Comparison of ENCODE assay signal across 21 mouse cellular contexts in the genomic region with DNA sequence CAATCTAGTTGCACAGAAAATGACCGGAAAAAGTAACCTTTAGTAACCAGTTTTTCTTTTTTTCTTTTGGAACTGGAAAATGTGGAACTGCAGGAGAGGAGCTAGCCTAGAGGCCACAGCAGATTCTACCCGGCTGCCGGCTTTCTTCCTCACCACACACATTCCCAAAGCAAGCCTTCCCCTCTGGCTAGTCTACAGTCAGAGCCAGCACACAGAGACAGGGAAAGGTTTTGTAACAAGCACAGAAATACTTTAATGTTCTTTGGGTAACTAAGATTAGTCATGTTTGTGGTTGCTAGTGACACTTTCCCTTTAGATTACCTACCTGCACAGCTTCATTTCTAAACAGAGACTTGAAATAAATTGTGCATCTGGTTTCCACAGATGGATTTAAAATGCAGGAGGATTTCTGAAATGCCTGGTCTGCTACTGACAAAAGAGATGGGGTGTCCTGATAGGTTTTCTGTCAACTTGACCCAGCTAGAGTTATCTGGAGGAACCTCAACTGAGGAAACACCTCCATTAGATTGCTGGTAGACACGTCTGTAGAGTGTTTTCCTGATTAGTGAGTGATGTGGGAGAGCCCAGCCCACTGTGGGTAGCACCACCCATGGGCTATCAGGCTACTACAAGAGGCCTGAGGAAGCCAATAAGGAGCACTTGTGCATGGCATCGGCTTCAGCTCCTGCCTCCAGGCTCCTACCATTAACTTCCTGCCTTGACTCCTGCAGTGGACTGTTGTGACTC. TPM values are rescaled to one million over a fixed set of nuclear protein-coding genes. Genes with fewer than 3 reads are reported as not detected.
DNase-seq lines count a peak whose midpoint lies in the region; ATAC-seq and TF ChIP-seq lines count a peak whose summit lies in the region.
"Had no signal": no experiment of that assay in that cellular context is flagged by ENCODE, and none has a peak within 500 bp of the region (broad histone marks: within the 10 kb centered on the region; RNA-seq: fewer than 3 reads in every experiment).

No protein-coding gene starts in this region.

- no peaks in the 10 kb centered on the region for H3K36me3 ChIP-seq in lung, postnatal 0 days (ENCODE audit: insufficient read depth, low read length)
- H3K36me3 ChIP-seq in liver, embryonic 16.5 days (ENCODE audit: control insufficient read depth, insufficient read depth) = no peaks in the 10 kb centered on the region
- no peaks in the 10 kb centered on the region for H3K36me3 ChIP-seq in stomach, postnatal 0 days (ENCODE audit: control insufficient read depth, insufficient read depth, low read length)
- H3K36me3 ChIP-seq in hindbrain, embryonic 11.5 days (ENCODE audit: control insufficient read depth, insufficient read depth, low read length) = no peaks in the 10 kb centered on the region; the same call in 1 of the 2 replicates
- H3K36me3 ChIP-seq: embryonic facial prominence, embryonic 15.5 days had no signal

- no peaks in the 10 kb centered on the region for H3K4me1 ChIP-seq in lung, postnatal 0 days (ENCODE audit: insufficient read depth, low read depth, low read length)
- H3K4me1 ChIP-seq in liver, embryonic 16.5 days (ENCODE audit: control insufficient read depth, low read depth, low read length) = peaks cover 25% of the 10 kb centered on the region
- no peaks in the 10 kb centered on the region for H3K4me1 ChIP-seq in stomach, postnatal 0 days (replicated peaks; ENCODE audit: control insufficient read depth, insufficient read depth)
- H3K4me1 ChIP-seq in hindbrain, embryonic 11.5 days (replicated peaks; ENCODE audit: control insufficient read depth, insufficient read depth, low read length) = no peaks in the 10 kb centered on the region
- H3K4me1 ChIP-seq: forebrain, embryonic 13.5 days; hindbrain, embryonic 15.5 days; neural tube, embryonic 12.5 days had no signal

- WGBS in lung, postnatal 0 days = 56% methylated on average over 5 of the region's 5 CpGs
- WGBS in liver, embryonic 16.5 days (ENCODE audit: insufficient replicate concordance) = 48% methylated on average over 5 of the region's 5 CpGs
- WGBS in stomach, postnatal 0 days = 65% methylated on average over 5 of the region's 5 CpGs
- WGBS in hindbrain, embryonic 11.5 days = 82% methylated on average over 5 of the region's 5 CpGs

- ATAC-seq in lung, postnatal 0 days = no peak
- peak; percentile 54; the same call in 1 of the 2 replicates for ATAC-seq in common myeloid progenitor, adult 5-6 weeks (replicated peaks; ENCODE audit: low read depth, poor library complexity, severe bottlenecking)
- peak; percentile 94 for ATAC-seq in liver, embryonic 16.5 days (ENCODE audit: low read depth)
- peak; percentile 60 for ATAC-seq in stomach, postnatal 0 days (ENCODE audit: low FRiP score, low TSS enrichment)
- no peak for ATAC-seq in hindbrain, embryonic 11.5 days (ENCODE audit: low FRiP score)
- ATAC-seq: forebrain, embryonic 13.5 days; intestine, postnatal 0 days had no signal

- H3K4me3 ChIP-seq in lung, postnatal 0 days (ENCODE audit: low read depth, low read length) = no peak overlapping the region
- no peak overlapping the region for H3K4me3 ChIP-seq in liver, embryonic 16.5 days (ENCODE audit: low read depth, low read length)
- H3K4me3 ChIP-seq in stomach, postnatal 0 days (ENCODE audit: low read depth, low read length) = no peak overlapping the region
- H3K4me3 ChIP-seq in hindbrain, embryonic 11.5 days (ENCODE audit: low read depth, low read length) = no peak overlapping the region
- H3K4me3 ChIP-seq: embryonic facial prominence, embryonic 15.5 days; forebrain, embryonic 13.5 days; hindbrain, embryonic 15.5 days; limb, embryonic 15.5 days; neural tube, embryonic 12.5 days had no signal

- H3K9ac ChIP-seq in lung, postnatal 0 days (replicated peaks; ENCODE audit: low read depth) = no peak overlapping the region
- H3K9ac ChIP-seq in liver, embryonic 16.5 days (ENCODE audit: low read depth, low read length) = no peak overlapping the region
- no peak overlapping the region for H3K9ac ChIP-seq in stomach, postnatal 0 days (ENCODE audit: low read length)
- no peak overlapping the region for H3K9ac ChIP-seq in hindbrain, embryonic 11.5 days (ENCODE audit: low read depth, low read length)
- H3K9ac ChIP-seq: embryonic facial prominence, embryonic 15.5 days; forebrain, embryonic 13.5 days; hindbrain, embryonic 15.5 days; limb, embryonic 15.5 days; neural tube, embryonic 12.5 days had no signal

- H3K27me3 ChIP-seq in lung, postnatal 0 days (replicated peaks; ENCODE audit: insufficient read depth, low read length) = no peaks in the 10 kb centered on the region
- no peaks in the 10 kb centered on the region for H3K27me3 ChIP-seq in liver, embryonic 16.5 days (ENCODE audit: control insufficient read depth, insufficient read depth, low read depth, low read length)
- no peaks in the 10 kb centered on the region for H3K27me3 ChIP-seq in stomach, postnatal 0 days (ENCODE audit: control insufficient read depth, insufficient read depth, low read length)
- no peaks in the 10 kb centered on the region for H3K27me3 ChIP-seq in hindbrain, embryonic 11.5 days (ENCODE audit: control insufficient read depth, insufficient read depth, low read length)
- H3K27me3 ChIP-seq: embryonic facial prominence, embryonic 15.5 days; forebrain, embryonic 13.5 days; hindbrain, embryonic 15.5 days; limb, embryonic 15.5 days; neural tube, embryonic 12.5 days had no signal

- H3K4me2 ChIP-seq in lung, postnatal 0 days (replicated peaks; ENCODE audit: low read depth, low read length) = no peak overlapping the region
- H3K4me2 ChIP-seq in liver, embryonic 16.5 days (ENCODE audit: low read depth, low read length) = peak overlapping the region; percentile 34
- H3K4me2 ChIP-seq in stomach, postnatal 0 days (replicated peaks; ENCODE audit: low read depth) = no peak overlapping the region
- H3K4me2 ChIP-seq in hindbrain, embryonic 11.5 days (replicated peaks; ENCODE audit: low read depth, low read length) = no peak overlapping the region
- H3K4me2 ChIP-seq: embryonic facial prominence, embryonic 15.5 days; forebrain, embryonic 13.5 days; hindbrain, embryonic 15.5 days; limb, embryonic 15.5 days; neural tube, embryonic 12.5 days had no signal

- H3K9me3 ChIP-seq in lung, postnatal 0 days (ENCODE audit: low read length) = no peaks in the 10 kb centered on the region
- no peaks in the 10 kb centered on the region for H3K9me3 ChIP-seq in liver, embryonic 16.5 days (replicated peaks; ENCODE audit: control insufficient read depth, low read length)
- no peaks in the 10 kb centered on the region for H3K9me3 ChIP-seq in stomach, postnatal 0 days (ENCODE audit: control insufficient read depth, low read length)
- no peaks in the 10 kb centered on the region for H3K9me3 ChIP-seq in hindbrain, embryonic 11.5 days (ENCODE audit: control insufficient read depth, low read length)
- H3K9me3 ChIP-seq: embryonic facial prominence, embryonic 15.5 days; forebrain, embryonic 13.5 days; G1E; hindbrain, embryonic 15.5 days; limb, embryonic 15.5 days; neural tube, embryonic 12.5 days had no signal

- TF ChIP-seq EP300 in lung, postnatal 0 days (IDR thresholded peaks at IDR 0.05) = no peak
- no peak for TF ChIP-seq EP300 in stomach, postnatal 0 days (optimal IDR thresholded peaks at IDR 0.05)

- DNase-seq in lung, postnatal 0 days (ENCODE audit: low spot score) = peak; percentile 4
- no peak for DNase-seq in lung, postnatal 14 days
- DNase-seq in stomach, postnatal 0 days (ENCODE audit: low spot score) = no peak
- no peak for DNase-seq in hindbrain, embryonic 11.5 days (ENCODE audit: low spot score)
- DNase-seq in heart, adult 9 months (ENCODE audit: low spot score in 2 of 2) = no peak
- DNase-seq: lung, postnatal 36 days had no signal

- no peak overlapping the region for H3K27ac ChIP-seq in lung, postnatal 0 days (ENCODE audit: low read length)
- H3K27ac ChIP-seq in liver, embryonic 16.5 days (ENCODE audit: low read length) = peak overlapping the region; percentile 42; the same call in 1 of the 2 replicates
- H3K27ac ChIP-seq in stomach, postnatal 0 days (replicated peaks) = no peak overlapping the region
- no peak overlapping the region for H3K27ac ChIP-seq in hindbrain, embryonic 11.5 days (ENCODE audit: low read depth, low read length)
- H3K27ac ChIP-seq: embryonic facial prominence, embryonic 15.5 days; forebrain, embryonic 13.5 days; hindbrain, embryonic 15.5 days; kidney, postnatal 0 days; limb, embryonic 15.5 days; neural tube, embryonic 12.5 days had no signal

- no peak for TF ChIP-seq CTCF in lung, postnatal 0 days (IDR thresholded peaks at IDR 0.05)
- TF ChIP-seq CTCF in stomach, postnatal 0 days (IDR thresholded peaks at IDR 0.05; ENCODE audit: low read depth) = no peak

RNA-seq across cellular contexts. Expression of a gene that starts 17.5 kb away (rescaled TPM):
- polyA plus RNA-seq in lung, postnatal 0 days (2015; fragmentation: Nextera tagmentation; extraction: Ambion mirVana) = 225 and 226 TPM in 2 replicates
- 22.7 and 26.6 TPM in 2 replicates for total RNA-seq in common myeloid progenitor, adult 5-6 weeks (2017)
- polyA plus RNA-seq in liver, embryonic 16.5 days (2015; fragmentation: Nextera tagmentation; extraction: Ambion mirVana) = 76.8 and 79.6 TPM in 2 replicates
- polyA plus RNA-seq in stomach, postnatal 0 days (2015; fragmentation: Nextera tagmentation; extraction: Ambion mirVana) = 45.3 and 48.7 TPM in 2 replicates
- polyA plus RNA-seq in hindbrain, embryonic 11.5 days (2014; fragmentation: Nextera tagmentation; extraction: Ambion mirVana) = 298 and 301 TPM in 2 replicates

RNA-seq across cellular contexts. Expression of a gene that starts 17.6 kb away (rescaled TPM):
- not detected in 2 replicates for polyA plus RNA-seq in lung, postnatal 0 days (2015; fragmentation: Nextera tagmentation; extraction: Ambion mirVana)
- not detected in 2 replicates for total RNA-seq in common myeloid progenitor, adult 5-6 weeks (2017)
- polyA plus RNA-seq in liver, embryonic 16.5 days (2015; fragmentation: Nextera tagmentation; extraction: Ambion mirVana) = not detected in 2 replicates
- not detected in 2 replicates for polyA plus RNA-seq in stomach, postnatal 0 days (2015; fragmentation: Nextera tagmentation; extraction: Ambion mirVana)
- polyA plus RNA-seq in hindbrain, embryonic 11.5 days (2014; fragmentation: Nextera tagmentation; extraction: Ambion mirVana) = not detected in 2 replicates
- total RNA-seq: adrenal gland, postnatal 4 days; G1E; granulocyte monocyte progenitor cell, adult 5-6 weeks; midbrain, postnatal 0 days had no signal
- polyA plus RNA-seq: forebrain, embryonic 13.5 days; G1E; heart, postnatal 0 days; intestine, postnatal 0 days; kidney, postnatal 0 days; midbrain, postnatal 0 days; neural tube, embryonic 12.5 days; spleen, adult 2 months had no signal

RNA-seq across cellular contexts. Expression of a gene that starts 23.8 kb away (rescaled TPM):
- polyA plus RNA-seq in lung, postnatal 0 days (2015; fragmentation: Nextera tagmentation; extraction: Ambion mirVana) = 14.9 and 15.4 TPM in 2 replicates
- total RNA-seq in common myeloid progenitor, adult 5-6 weeks (2017) = 22.1 and 25.4 TPM in 2 replicates
- 7.3 and 7.6 TPM in 2 replicates for polyA plus RNA-seq in liver, embryonic 16.5 days (2015; fragmentation: Nextera tagmentation; extraction: Ambion mirVana)
- polyA plus RNA-seq in stomach, postnatal 0 days (2015; fragmentation: Nextera tagmentation; extraction: Ambion mirVana) = 9.9 and 11.8 TPM in 2 replicates
- 36.4 and 44.5 TPM in 2 replicates for polyA plus RNA-seq in hindbrain, embryonic 11.5 days (2014; fragmentation: Nextera tagmentation; extraction: Ambion mirVana)

RNA-seq across cellular contexts. Expression of a gene that starts 37.9 kb away (rescaled TPM):
- 67.7 and 71.1 TPM in 2 replicates for polyA plus RNA-seq in lung, postnatal 0 days (2015; fragmentation: Nextera tagmentation; extraction: Ambion mirVana)
- 170 and 212 TPM in 2 replicates for total RNA-seq in common myeloid progenitor, adult 5-6 weeks (2017)
- polyA plus RNA-seq in liver, embryonic 16.5 days (2015; fragmentation: Nextera tagmentation; extraction: Ambion mirVana) = 42.3 and 44.2 TPM in 2 replicates
- polyA plus RNA-seq in stomach, postnatal 0 days (2015; fragmentation: Nextera tagmentation; extraction: Ambion mirVana) = 51.4 and 52.5 TPM in 2 replicates
- 65.7 and 72.3 TPM in 2 replicates for polyA plus RNA-seq in hindbrain, embryonic 11.5 days (2014; fragmentation: Nextera tagmentation; extraction: Ambion mirVana)

RNA-seq across cellular contexts. Expression of a gene that starts 38.5 kb away (rescaled TPM):
- 35.3 and 38.4 TPM in 2 replicates for polyA plus RNA-seq in lung, postnatal 0 days (2015; fragmentation: Nextera tagmentation; extraction: Ambion mirVana)
- total RNA-seq in common myeloid progenitor, adult 5-6 weeks (2017) = 86.2 and 103 TPM in 2 replicates
- polyA plus RNA-seq in liver, embryonic 16.5 days (2015; fragmentation: Nextera tagmentation; extraction: Ambion mirVana) = 22.7 and 24.7 TPM in 2 replicates
- polyA plus RNA-seq in stomach, postnatal 0 days (2015; fragmentation: Nextera tagmentation; extraction: Ambion mirVana) = 27.2 TPM in 2 replicates
- 91.4 and 103 TPM in 2 replicates for polyA plus RNA-seq in hindbrain, embryonic 11.5 days (2014; fragmentation: Nextera tagmentation; extraction: Ambion mirVana)

Comparison
In these comparisons a context has a peak if more than half of its experiments do, and no peak if none do; other contexts are left out.
1. ATAC-seq: peak in common myeloid progenitor, adult 5-6 weeks (single experiment), liver, embryonic 16.5 days (single experiment) and stomach, postnatal 0 days (single experiment); none in lung, postnatal 0 days (single experiment) and hindbrain, embryonic 11.5 days (single experiment).